Mouse (Mus musculus) ES-Bruce4 (cell line): Measurements from ENCODE around the gene Cd3d.

Experiments used
- EP300 ChIP-seq: IDR thresholded peaks from 2 replicates; pipeline ENCODE4 v1.6.1; 2011; ENCODE audit warnings: low read depth, low read length; ENCODE audit not compliant: insufficient read depth
- POLR2A ChIP-seq: IDR thresholded peaks from one replicate; pipeline ENCODE4 v1.8.1; 2011; ENCODE audit warnings: low read length; ENCODE audit not compliant: insufficient read depth

DNA sequence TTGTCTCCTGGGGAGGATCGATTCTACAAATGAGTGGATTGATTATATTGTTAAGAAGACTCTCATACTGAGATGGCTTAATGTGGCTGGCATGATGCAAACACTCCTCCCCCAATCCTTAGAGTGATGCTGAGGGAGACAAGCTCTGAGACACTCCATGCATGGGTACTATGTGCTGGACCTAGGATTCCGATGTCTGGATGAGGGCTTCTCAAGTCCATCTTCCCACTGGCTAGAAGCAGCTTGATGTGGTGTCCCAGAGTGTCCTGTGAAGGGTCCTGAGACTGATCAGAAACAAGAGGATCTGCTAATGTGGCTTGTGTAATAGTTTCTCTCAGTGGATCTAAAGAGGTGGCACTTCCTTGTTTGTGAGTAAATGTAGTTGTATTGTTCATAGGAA lies 482 bp upstream of the Cd3d start:
- TF ChIP-seq EP300 = no peak
- TF ChIP-seq POLR2A = no peak
